Mouse (Mus musculus) thymus, adult 2 months (tissue): ENCODE measurements around the gene Pnma5. TPM values are rescaled to one million over a fixed set of nuclear protein-coding genes. Genes with fewer than 3 reads are reported as not detected.

Experiments used
- DNase-seq: peaks from one replicate; pipeline ENCODE4 v3.0.0; 2021
- H3K27ac ChIP-seq: fragments of 200-500 bp; 2 replicates; pipeline ENCODE4 v1.5.1; 2012; ENCODE audit warnings: low read length, control low read depth; ENCODE audit not compliant: control insufficient read depth, insufficient read depth
- H3K27me3 ChIP-seq: fragments of 200-500 bp; 2 replicates; pipeline ENCODE4 v1.6.1; 2012; ENCODE audit warnings: mild to moderate bottlenecking, low read length, moderate library complexity, mixed read lengths; ENCODE audit not compliant: control insufficient read depth, insufficient read depth
- H3K36me3 ChIP-seq: fragments of 200-500 bp; 2 replicates; pipeline ENCODE4 v1.6.1; 2012; ENCODE audit warnings: mild to moderate bottlenecking, low read length, moderate library complexity; ENCODE audit not compliant: control insufficient read depth, insufficient read depth
- H3K4me1 ChIP-seq: fragments of 200-500 bp; replicated peaks from 2 replicates; pipeline ENCODE4 v1.6.1; 2012; ENCODE audit warnings: low read length; ENCODE audit not compliant: control insufficient read depth, insufficient read depth
- H3K4me3 ChIP-seq: fragments of 200-500 bp; 2 replicates; pipeline ENCODE4 v1.5.1; 2012; ENCODE audit warnings: mild to moderate bottlenecking, low read length, control low read depth, moderate library complexity; ENCODE audit not compliant: control insufficient read depth, insufficient read depth
- CTCF ChIP-seq: fragments of 200-500 bp; IDR thresholded peaks from 2 replicates; pipeline ENCODE4 v1.5.1; 2012; ENCODE audit warnings: mild to moderate bottlenecking, control low read depth, low read length, moderate library complexity, borderline replicate concordance; ENCODE audit not compliant: control insufficient read depth, poor library complexity, insufficient read depth; ENCODE audit errors: extremely low read depth
- POLR2A ChIP-seq: fragments of 200-500 bp; IDR thresholded peaks from 2 replicates; pipeline ENCODE4 v1.6.1; 2012; ENCODE audit warnings: mild to moderate bottlenecking, low read length, control low read depth, moderate library complexity; ENCODE audit not compliant: control insufficient read depth, poor library complexity, insufficient read depth; ENCODE audit errors: extremely low read depth
- whole genome bisulfite sequencing: fragments of 180-500 bp; shearing (Covaris S2); methylation state at CpG from one replicate; pipeline ENCODE4 v1.1.7; 2018; 5-methylcytosine and 5-hydroxymethylcytosine counted together
- polyA plus RNA-seq: library from polyadenylated mRNA; depleted of rRNA; stranded (reverse); fragments of >200 nt; gene quantifications from 2 replicates; pipeline ENCODE4 v1.2.3, GENCODE M21; 2012; rRNA removed

Gene Pnma5
- polyA plus RNA-seq, 1 experiment: not detected

- Histone ChIP-seq H3K36me3 (no peaks in the 10 kb centered on the region), H3K27ac (no peak within 1 kb of the TSS), H3K4me1 (peaks cover 5% of the 10 kb centered on the region), H3K27me3 (no peaks in the 10 kb centered on the region), H3K4me3 (peak within 1 kb of the TSS; percentile 60)
- 9% methylated on average over 34 of the region's 45 CpGs for WGBS
- peak; percentile 67 for DNase-seq
- TF ChIP-seq POLR2A: no peak
Measured at GRCm38 (mm10) chrX:72986841-72987519, 49.9 kb downstream of the Pnma5 start, which contains the start of gene Zfp185. Gene Zfp185 (plus strand): TSS chrX:72987339.

- Histone ChIP-seq H3K27ac (no peak overlapping the region), H3K36me3 (no peaks in the 10 kb centered on the region), H3K4me1 (peaks cover 5% of the 10 kb centered on the region), H3K4me3 (no peak overlapping the region), H3K27me3 (no peaks in the 10 kb centered on the region)
- TF ChIP-seq CTCF (no peak), POLR2A (no peak)
- DNase-seq: no peak
- WGBS: 15% methylated on average over 2 of the region's 2 CpGs
Measured at GRCm38 (mm10) chrX:72985607-72986006, 51.3 kb downstream of the Pnma5 start.

Other genes with a start within 250 kb of the Pnma5 start
- gene Gabrq, start 211.9 kb downstream of the Pnma5 start, polyA plus RNA-seq: 0.08 and 0.11 TPM in 2 replicates
- gene Cetn2, start 118.7 kb downstream of the Pnma5 start, polyA plus RNA-seq: 5.9 and 9.7 TPM in 2 replicates
- 8.9 and 9.0 TPM in 2 replicates for gene Nsdhl, start 118.5 kb downstream of the Pnma5 start, polyA plus RNA-seq
- 1.0 and 1.3 TPM in 2 replicates for gene Zfp185, start 49.8 kb downstream of the Pnma5 start, polyA plus RNA-seq
- not detected in 2 replicates for gene Pnma3, start 27.7 kb upstream of the Pnma5 start, polyA plus RNA-seq
- 4.0 and 7.7 TPM in 2 replicates for gene Xlr4a, start 45.4 kb upstream of the Pnma5 start, polyA plus RNA-seq
- gene Xlr3a, start 60.0 kb upstream of the Pnma5 start, polyA plus RNA-seq: 0.97 TPM in 1 of 2 replicates, not detected in the other
- 0.11 and 0.17 TPM in 2 replicates for gene Gm14685, start 79.9 kb upstream of the Pnma5 start, polyA plus RNA-seq
- not detected in 2 replicates for gene Xlr5b, start 111.7 kb upstream of the Pnma5 start, polyA plus RNA-seq
- gene DXBay18, start 112.3 kb upstream of the Pnma5 start, polyA plus RNA-seq: not detected in 2 replicates
- not detected in 2 replicates for gene Spin2d, start 139.9 kb upstream of the Pnma5 start, polyA plus RNA-seq
- 0.56 and 2.8 TPM in 2 replicates for gene Xlr3b, start 155.1 kb upstream of the Pnma5 start, polyA plus RNA-seq
- 8.5 and 13.3 TPM in 2 replicates for gene Xlr4b, start 177.2 kb upstream of the Pnma5 start, polyA plus RNA-seq
- 21.8 and 26.5 TPM in 2 replicates for gene F8a, start 191.2 kb upstream of the Pnma5 start, polyA plus RNA-seq
- gene Xlr4c, start 206.0 kb upstream of the Pnma5 start, polyA plus RNA-seq: 4.1 and 6.8 TPM in 2 replicates
- gene Xlr3c, start 228.3 kb upstream of the Pnma5 start, polyA plus RNA-seq: not detected in 2 replicates